9 mouse cellular contexts compared by ENCODE assay signal in the genomic region with DNA sequence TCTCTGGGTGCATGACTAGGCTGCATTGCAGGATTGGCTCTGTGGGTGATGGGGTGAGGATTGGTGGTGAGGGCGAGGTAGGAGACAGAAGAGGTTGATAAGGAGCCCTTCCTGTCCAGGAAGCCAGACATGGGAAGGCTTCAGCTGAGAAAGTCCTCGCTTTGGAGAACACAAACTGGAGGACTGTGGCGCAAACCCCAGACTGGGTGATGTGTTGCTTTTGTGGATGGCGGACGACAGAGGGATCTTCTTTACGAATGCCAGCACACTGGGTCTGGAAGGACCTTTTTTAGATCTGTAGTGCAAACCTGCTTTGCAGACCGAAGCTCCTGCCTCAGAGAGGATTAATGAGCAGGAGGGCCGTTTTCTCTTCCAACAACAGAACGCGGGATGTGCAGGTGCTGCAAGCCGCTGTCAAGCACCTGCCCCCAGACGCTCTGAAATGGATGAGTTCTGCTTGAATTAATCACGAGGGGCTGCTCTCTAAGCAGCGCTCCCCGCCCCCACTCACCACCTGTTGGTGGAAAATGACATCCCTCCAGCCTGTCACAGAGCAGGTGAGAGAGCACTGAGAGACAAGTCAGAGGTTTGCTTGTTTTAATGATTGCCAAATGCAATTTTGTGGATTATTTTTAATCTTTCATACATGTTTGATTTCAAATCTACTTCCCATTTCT.
DNase-seq lines count a peak whose midpoint lies in the region; ATAC-seq lines count a peak whose summit lies in the region.
"Had no signal": no experiment of that assay in that cellular context is flagged by ENCODE, and none has a peak within 500 bp of the region (broad histone marks: within the 10 kb centered on the region; RNA-seq: fewer than 3 reads in every experiment).

No protein-coding gene starts in this region.

- H3K4me2 ChIP-seq in hindbrain, embryonic 11.5 days (replicated peaks; ENCODE audit: low read depth, low read length) = no peak overlapping the region
- no peak overlapping the region for H3K4me2 ChIP-seq in embryonic facial prominence, embryonic 14.5 days (ENCODE audit: low read depth, low read length)
- peak overlapping the region; percentile 38 for H3K4me2 ChIP-seq in midbrain, embryonic 15.5 days
- H3K4me2 ChIP-seq: liver, embryonic 13.5 days had no signal

- no peaks in the 10 kb centered on the region for H3K36me3 ChIP-seq in hindbrain, embryonic 11.5 days (ENCODE audit: control insufficient read depth, insufficient read depth, low read length)
- no peaks in the 10 kb centered on the region for H3K36me3 ChIP-seq in hindbrain, embryonic 10.5 days
- H3K36me3 ChIP-seq in embryonic facial prominence, embryonic 14.5 days (ENCODE audit: control insufficient read depth, insufficient read depth, low read length) = no peaks in the 10 kb centered on the region
- H3K36me3 ChIP-seq in midbrain, embryonic 15.5 days (replicated peaks) = no peaks in the 10 kb centered on the region
- H3K36me3 ChIP-seq: liver, embryonic 13.5 days had no signal

- H3K4me3 ChIP-seq in hindbrain, embryonic 11.5 days (ENCODE audit: low read depth, low read length) = no peak overlapping the region
- H3K4me3 ChIP-seq in hindbrain, embryonic 10.5 days = no peak overlapping the region
- no peak overlapping the region for H3K4me3 ChIP-seq in embryonic facial prominence, embryonic 14.5 days (ENCODE audit: low read depth, low read length)
- H3K4me3 ChIP-seq in midbrain, embryonic 15.5 days = peak overlapping the region; percentile 16; the same call in 1 of the 2 replicates
- H3K4me3 ChIP-seq: liver, embryonic 13.5 days had no signal

- H3K27me3 ChIP-seq in hindbrain, embryonic 11.5 days (ENCODE audit: control insufficient read depth, insufficient read depth, low read length) = no peaks in the 10 kb centered on the region
- no peaks in the 10 kb centered on the region for H3K27me3 ChIP-seq in hindbrain, embryonic 10.5 days (ENCODE audit: insufficient read depth, poor library complexity, severe bottlenecking)
- no peaks in the 10 kb centered on the region for H3K27me3 ChIP-seq in embryonic facial prominence, embryonic 14.5 days (replicated peaks; ENCODE audit: control insufficient read depth, insufficient read depth, low read length)
- H3K27me3 ChIP-seq in midbrain, embryonic 15.5 days (replicated peaks) = no peaks in the 10 kb centered on the region
- H3K27me3 ChIP-seq: liver, embryonic 13.5 days had no signal

- H3K27ac ChIP-seq in hindbrain, embryonic 11.5 days (ENCODE audit: low read depth, low read length) = no peak overlapping the region
- H3K27ac ChIP-seq in hindbrain, embryonic 10.5 days = no peak overlapping the region
- H3K27ac ChIP-seq in embryonic facial prominence, embryonic 14.5 days (replicated peaks; ENCODE audit: low read depth, low read length) = no peak overlapping the region
- H3K27ac ChIP-seq in midbrain, embryonic 15.5 days = peak overlapping the region; percentile 50; the same call in 1 of the 2 replicates
- H3K27ac ChIP-seq: liver, embryonic 13.5 days had no signal

- H3K9me3 ChIP-seq in hindbrain, embryonic 11.5 days (ENCODE audit: control insufficient read depth, low read length) = no peaks in the 10 kb centered on the region
- H3K9me3 ChIP-seq in hindbrain, embryonic 10.5 days = no peaks in the 10 kb centered on the region
- no peaks in the 10 kb centered on the region for H3K9me3 ChIP-seq in embryonic facial prominence, embryonic 14.5 days (ENCODE audit: control insufficient read depth, low read length)
- no peaks in the 10 kb centered on the region for H3K9me3 ChIP-seq in midbrain, embryonic 15.5 days
- H3K9me3 ChIP-seq: liver, embryonic 13.5 days had no signal

- WGBS in hindbrain, embryonic 11.5 days = 47% methylated on average over 15 of the region's 15 CpGs
- 47% methylated on average over 15 of the region's 15 CpGs for WGBS in hindbrain, embryonic 10.5 days
- 47% methylated on average over 15 of the region's 15 CpGs for WGBS in embryonic facial prominence, embryonic 14.5 days
- WGBS in midbrain, embryonic 15.5 days = 25% methylated on average over 15 of the region's 15 CpGs

- ATAC-seq in hindbrain, embryonic 11.5 days (ENCODE audit: low FRiP score) = peak; percentile 45; the same call in 1 of the 2 replicates
- ATAC-seq in embryonic facial prominence, embryonic 14.5 days (ENCODE audit: low read depth) = peak; percentile 64
- peak; percentile 57; the same call in 1 of the 2 replicates for ATAC-seq in midbrain, embryonic 15.5 days (replicated peaks)
- ATAC-seq in inflammation-experienced regulatory T-cells, adult 6 months = no peak

- H3K4me1 ChIP-seq in hindbrain, embryonic 11.5 days (replicated peaks; ENCODE audit: control insufficient read depth, insufficient read depth, low read length) = no peaks in the 10 kb centered on the region
- peaks cover 4% of the 10 kb centered on the region; the same call in 1 of the 2 replicates for H3K4me1 ChIP-seq in hindbrain, embryonic 10.5 days (replicated peaks)
- peaks cover 7% of the 10 kb centered on the region; the same call in 1 of the 2 replicates for H3K4me1 ChIP-seq in embryonic facial prominence, embryonic 14.5 days (ENCODE audit: control insufficient read depth, insufficient read depth, low read length)
- peaks cover 9% of the 10 kb centered on the region for H3K4me1 ChIP-seq in midbrain, embryonic 15.5 days
- H3K4me1 ChIP-seq: liver, embryonic 13.5 days had no signal

- no peak overlapping the region for H3K9ac ChIP-seq in hindbrain, embryonic 11.5 days (ENCODE audit: low read depth, low read length)
- H3K9ac ChIP-seq in embryonic facial prominence, embryonic 14.5 days (ENCODE audit: low read depth, low read length) = no peak overlapping the region
- H3K9ac ChIP-seq in midbrain, embryonic 15.5 days = no peak overlapping the region
- H3K9ac ChIP-seq: liver, embryonic 13.5 days had no signal

- DNase-seq in hindbrain, embryonic 11.5 days (ENCODE audit: low spot score) = peak; percentile 26
- no peak for DNase-seq in hindbrain, embryonic 10.5 days (ENCODE audit: low spot score)
- peak; percentile 20 for DNase-seq in R1 (ENCODE audit: low read depth, low spot score)
- peak; percentile 65 for DNase-seq in embryonic facial prominence, embryonic 14.5 days (ENCODE audit: low spot score)
- no peak for DNase-seq in gastrocnemius, postnatal 4 days (ENCODE audit: low spot score in 2 of 2)
- no peak for DNase-seq in heart, postnatal 4 days
- DNase-seq: liver, embryonic 13.5 days had no signal

Comparison
In these comparisons a context has a peak if more than half of its experiments do, and no peak if none do; other contexts are left out.
1. DNase-seq: peak in hindbrain, embryonic 11.5 days (single experiment), R1 (single experiment) and embryonic facial prominence, embryonic 14.5 days (single experiment); none in hindbrain, embryonic 10.5 days (single experiment), gastrocnemius, postnatal 4 days (0 of 2) and heart, postnatal 4 days (single experiment).